Mouse (Mus musculus) forebrain, embryonic 11.5 days (tissue): ENCODE measurements around the gene Os9. TPM values are rescaled to one million over a fixed set of nuclear protein-coding genes. Genes with fewer than 3 reads are reported as not detected.
"Not testable (repeated sequence)": the region's sequence is repeated elsewhere in the genome, so short reads cannot be mapped to it uniquely, and the experiment has no call there.

ENCODE experiments used
- ATAC-seq: fragments of 200-750 bp; cut with Nextera tagmentation; replicated peaks from 2 replicates; pipeline ENCODE4 v1.8.0; 2017; ENCODE audit warnings: moderate TSS enrichment; ENCODE audit not compliant: low FRiP score
- DNase-seq: peaks from one replicate; pipeline ENCODE4 v3.0.0-alpha.2; 2017; ENCODE audit warnings: low spot score
- H3K27ac ChIP-seq: fragments of 300-500 bp; sonication (generic); 2 replicates; pipeline ENCODE4 v1.5.1; 2014; ENCODE audit warnings: low read depth, low read length
- H3K27me3 ChIP-seq: fragments of 300-500 bp; sonication (generic); 2 replicates; pipeline ENCODE4 v1.6.1; 2014; ENCODE audit warnings: mild to moderate bottlenecking, low read length, mixed read lengths; ENCODE audit not compliant: control insufficient read depth, insufficient read depth
- H3K36me3 ChIP-seq: fragments of 300-500 bp; sonication (generic); 2 replicates; pipeline ENCODE4 v1.6.1; 2014; ENCODE audit warnings: mild to moderate bottlenecking, low read length, moderate library complexity, mixed read lengths; ENCODE audit not compliant: control insufficient read depth, insufficient read depth
- H3K4me1 ChIP-seq: fragments of 300-500 bp; sonication (generic); replicated peaks from 2 replicates; pipeline ENCODE4 v1.6.1; 2014; ENCODE audit warnings: low read length, mixed read lengths; ENCODE audit not compliant: control insufficient read depth, insufficient read depth
- H3K4me2 ChIP-seq: fragments of 300-500 bp; sonication (generic); 2 replicates; pipeline ENCODE4 v1.6.1; 2014; ENCODE audit warnings: low read depth, mild to moderate bottlenecking, low read length, moderate library complexity, mixed read lengths; ENCODE audit not compliant: severe bottlenecking
- H3K4me3 ChIP-seq: fragments of 300-500 bp; sonication (generic); 2 replicates; pipeline ENCODE4 v1.5.1; 2014; ENCODE audit warnings: low read depth, low read length
- H3K9ac ChIP-seq: fragments of 300-500 bp; sonication (generic); 2 replicates; pipeline ENCODE4 v1.6.1; 2014; ENCODE audit warnings: low read length
- H3K9me3 ChIP-seq: fragments of 300-500 bp; sonication (generic); 2 replicates; pipeline ENCODE4 v1.6.1; 2016; ENCODE audit warnings: low read length, mixed read lengths; ENCODE audit not compliant: control insufficient read depth
- WGBS: fragments of 180-500 bp; shearing (Covaris S2); extraction: QIAGEN DNeasy Blood & Tissue Kit; methylation state at CpG from one replicate; pipeline ENCODE4 v1.1.7; 2014; 5-methylcytosine and 5-hydroxymethylcytosine counted together
- polyA plus RNA-seq: library from polyadenylated mRNA; unstranded; fragments of >200 nt; fragmentation: Nextera tagmentation; extraction: Ambion mirVana; gene quantifications from 2 replicates; pipeline ENCODE4 v1.2.1, GENCODE M21; 2014

The Os9 gene
- polyA plus RNA-seq, 1 experiment from 2014 or later: 57.9 TPM

GRCm38 (mm10) chr10:127153323-127153722, 32.4 kb upstream of the Os9 start:
- Histone ChIP-seq H3K27ac (no peak overlapping the region), H3K4me3 (no peak overlapping the region), H3K9ac (no peak overlapping the region), H3K36me3 (no peaks in the 10 kb centered on the region), H3K4me1 (no peaks in the 10 kb centered on the region), H3K9me3 (no peaks in the 10 kb centered on the region), H3K4me2 (no peak overlapping the region), H3K27me3 (no peaks in the 10 kb centered on the region)
- DNase-seq (no peak), ATAC-seq (no peak)
- 92% methylated on average over 7 of the region's 7 CpGs for WGBS

GRCm38 (mm10) chr10:127152556-127152955, 31.6 kb upstream of the Os9 start:
- not testable (repeated sequence) for H3K9me3 ChIP-seq, ATAC-seq, H3K4me3 ChIP-seq, H3K36me3 ChIP-seq, H3K9ac ChIP-seq, H3K27me3 ChIP-seq, H3K27ac ChIP-seq, H3K4me1 ChIP-seq, DNase-seq, H3K4me2 ChIP-seq
- WGBS: 90% methylated on average over 10 of the region's 10 CpGs

- not testable (repeated sequence) for H3K4me1 ChIP-seq, H3K36me3 ChIP-seq, H3K27me3 ChIP-seq, H3K4me2 ChIP-seq, H3K27ac ChIP-seq, DNase-seq, H3K4me3 ChIP-seq, H3K9ac ChIP-seq, ATAC-seq, H3K9me3 ChIP-seq
- 96% methylated on average over 3 of the region's 3 CpGs for WGBS
Measured at GRCm38 (mm10) chr10:127151233-127151632, 30.3 kb upstream of the Os9 start.

- Histone ChIP-seq H3K9ac (no peak overlapping the region), H3K36me3 (no peaks in the 10 kb centered on the region), H3K4me3 (no peak overlapping the region), H3K27ac (no peak overlapping the region), H3K4me1 (no peaks in the 10 kb centered on the region), H3K4me2 (no peak overlapping the region), H3K27me3 (no peaks in the 10 kb centered on the region), H3K9me3 (no peaks in the 10 kb centered on the region)
- no peak for ATAC-seq
- WGBS: 90% methylated on average over 4 of the region's 4 CpGs
- DNase-seq: no peak
Measured at GRCm38 (mm10) chr10:127150471-127150872, 29.5 kb upstream of the Os9 start.

GRCm38 (mm10) chr10:127147135-127147534, 26.2 kb upstream of the Os9 start:
- Histone ChIP-seq H3K4me1 (no peaks in the 10 kb centered on the region), H3K9me3 (no peaks in the 10 kb centered on the region), H3K27ac (no peak overlapping the region), H3K36me3 (no peaks in the 10 kb centered on the region), H3K4me2 (no peak overlapping the region), H3K9ac (no peak overlapping the region), H3K27me3 (no peaks in the 10 kb centered on the region), H3K4me3 (no peak overlapping the region)
- 81% methylated on average over 6 of the region's 6 CpGs for whole genome bisulfite sequencing
- no peak for DNase-seq
- ATAC-seq: no peak

GRCm38 (mm10) chr10:127145303-127145702, 24.4 kb upstream of the Os9 start:
- WGBS: 81% methylated on average over 5 of the region's 5 CpGs
- no peaks in the 10 kb centered on the region for H3K9me3 ChIP-seq
- no peaks in the 10 kb centered on the region for H3K4me1 ChIP-seq
- H3K4me3 ChIP-seq: no peak overlapping the region
- no peaks in the 10 kb centered on the region for H3K36me3 ChIP-seq
- H3K27me3 ChIP-seq: no peaks in the 10 kb centered on the region
- ATAC-seq: no peak
- H3K9ac ChIP-seq: no peak overlapping the region
- no peak overlapping the region for H3K4me2 ChIP-seq
- no peak for DNase-seq
- no peak overlapping the region for H3K27ac ChIP-seq

- H3K4me2 ChIP-seq: no peak overlapping the region
- H3K4me3 ChIP-seq: no peak overlapping the region
- H3K9me3 ChIP-seq: no peaks in the 10 kb centered on the region
- no peaks in the 10 kb centered on the region for H3K4me1 ChIP-seq
- no peak for DNase-seq
- WGBS: 93% methylated on average over 7 of the region's 7 CpGs
- H3K27me3 ChIP-seq: no peaks in the 10 kb centered on the region
- no peak overlapping the region for H3K9ac ChIP-seq
- ATAC-seq: no peak
- no peak overlapping the region for H3K27ac ChIP-seq
- H3K36me3 ChIP-seq: no peaks in the 10 kb centered on the region
Measured at GRCm38 (mm10) chr10:127144536-127144935, 23.6 kb upstream of the Os9 start.

- 91% methylated on average over 8 of the region's 8 CpGs for WGBS
- no peak overlapping the region for H3K4me3 ChIP-seq
- no peaks in the 10 kb centered on the region for H3K27me3 ChIP-seq
- H3K4me1 ChIP-seq: no peaks in the 10 kb centered on the region
- no peak overlapping the region for H3K4me2 ChIP-seq
- no peak for ATAC-seq
- no peak overlapping the region for H3K27ac ChIP-seq
- H3K36me3 ChIP-seq: no peaks in the 10 kb centered on the region
- no peak for DNase-seq
- no peaks in the 10 kb centered on the region for H3K9me3 ChIP-seq
- H3K9ac ChIP-seq: no peak overlapping the region
Measured at GRCm38 (mm10) chr10:127143228-127143627, 22.3 kb upstream of the Os9 start.

- Histone ChIP-seq H3K27me3 (no peaks in the 10 kb centered on the region), H3K9ac (no peak overlapping the region), H3K4me1 (no peaks in the 10 kb centered on the region), H3K36me3 (no peaks in the 10 kb centered on the region), H3K4me2 (no peak overlapping the region), H3K4me3 (no peak overlapping the region), H3K27ac (no peak overlapping the region), H3K9me3 (no peaks in the 10 kb centered on the region)
- 89% methylated on average over 8 of the region's 8 CpGs for WGBS
- no peak for ATAC-seq
- no peak for DNase-seq
Measured at GRCm38 (mm10) chr10:127141500-127141899, 20.6 kb upstream of the Os9 start.
